Mouse (Mus musculus): ENCODE data around the gene Dctn5.

- no peak for TF ChIP-seq CTCF (IDR thresholded peaks at IDR 0.05; ENCODE audit: insufficient read depth, low read depth, low read length)
- TF ChIP-seq POLR2A (IDR thresholded peaks at IDR 0.05; ENCODE audit: insufficient read depth, low read depth, low read length), result no peak
Observed at GRCm38 (mm10) chr7:122160037-122160436, 27.2 kb downstream of the Dctn5 start.
